Mouse (Mus musculus) heart, adult 18-20 months (tissue): ENCODE results near the gene Myo16. TPM values are rescaled to one million over a fixed set of nuclear protein-coding genes. Genes with fewer than 3 reads are reported as not detected.

Experiments
- DNase-seq, 2 experiments: peaks; one replicate each; pipeline ENCODE4 v3.0.0; 2021 to 2022; ENCODE audit warnings: mixed read lengths in 1 of 2
- total RNA-seq, 2 experiments: library from RNA; stranded (reverse); gene quantifications; 2 replicates each; pipeline ENCODE4 v1.2.3; 2021

Myo16 gene
- total RNA-seq, 2 experiments from 2014 or later = 3.2 to 6.7 TPM

DNA sequence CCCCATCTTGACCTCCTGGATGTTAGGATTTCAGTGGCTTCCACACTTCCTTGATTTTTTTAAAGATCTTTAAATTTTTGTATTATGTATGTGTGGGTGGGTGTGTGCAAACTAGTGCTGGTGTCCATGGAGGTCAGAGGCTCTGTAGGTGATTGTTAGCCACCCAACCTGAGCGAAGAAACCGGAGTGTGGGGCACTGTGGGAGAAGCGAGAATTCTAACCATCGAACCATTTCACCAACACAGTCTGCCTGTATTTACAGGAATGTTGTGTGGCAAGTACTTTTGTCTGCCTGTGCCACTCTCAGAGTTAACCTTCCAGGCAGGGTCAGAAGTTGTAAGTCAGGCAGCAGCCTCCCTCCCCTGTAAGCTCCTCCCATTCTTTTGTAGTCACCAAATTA, 22.3 kb downstream of the Myo16 start:
- DNase-seq = no peak

- no peak for DNase-seq
These were observed 23.4 kb downstream of the Myo16 start for GRCm38 (mm10) chr8:10177131-10177530.

GRCm38 (mm10) chr8:10178986-10179385, 25.3 kb downstream of the Myo16 start:
- no peak for DNase-seq

DNA sequence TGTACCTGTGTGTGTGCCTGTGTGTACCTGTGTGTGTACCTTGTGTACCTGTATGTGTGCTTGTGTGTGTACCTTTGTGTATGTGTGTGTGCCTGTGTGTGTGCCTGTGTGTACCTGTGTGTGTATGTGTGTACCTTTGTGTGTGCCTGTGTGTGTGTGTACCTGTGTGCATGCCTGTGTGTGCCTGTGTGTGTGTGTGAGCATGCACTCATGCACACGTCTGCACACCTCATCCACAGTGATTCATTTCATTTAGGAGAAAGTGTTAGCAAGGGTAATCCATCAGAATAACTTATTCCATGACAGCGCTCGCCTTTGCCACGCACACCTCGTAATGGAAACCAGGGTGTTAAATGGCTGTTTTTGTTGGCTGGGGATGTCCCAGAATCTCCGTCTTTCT, 36.9 kb downstream of the Myo16 start:
- no peak for DNase-seq

GRCm38 (mm10) chr8:10198164-10198563, 44.5 kb downstream of the Myo16 start:
- DNase-seq = no peak

DNA sequence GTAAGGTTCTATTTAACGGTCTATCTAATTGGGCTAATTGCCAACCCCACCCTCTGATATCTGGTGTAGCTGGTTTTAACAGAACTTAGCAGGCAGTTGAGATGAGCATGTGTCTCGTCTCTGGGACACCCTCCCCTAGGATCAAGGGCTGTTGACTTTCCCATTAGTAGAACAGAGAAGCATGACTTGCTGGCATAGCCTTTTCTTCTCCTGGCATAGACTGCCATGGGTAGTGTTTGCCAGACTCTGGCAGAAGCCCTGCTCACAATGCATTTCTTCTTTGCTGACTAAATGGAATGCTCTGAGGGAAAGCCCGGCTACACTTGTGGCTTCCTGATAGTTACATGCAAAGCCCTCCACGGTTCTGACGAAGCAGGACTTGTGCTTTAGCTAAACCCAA, 45.6 kb downstream of the Myo16 start:
- DNase-seq = peak in 1 of 2 experiments; percentile 3

GRCm38 (mm10) chr8:10200042-10200441, 46.3 kb downstream of the Myo16 start:
- no peak for DNase-seq

DNA sequence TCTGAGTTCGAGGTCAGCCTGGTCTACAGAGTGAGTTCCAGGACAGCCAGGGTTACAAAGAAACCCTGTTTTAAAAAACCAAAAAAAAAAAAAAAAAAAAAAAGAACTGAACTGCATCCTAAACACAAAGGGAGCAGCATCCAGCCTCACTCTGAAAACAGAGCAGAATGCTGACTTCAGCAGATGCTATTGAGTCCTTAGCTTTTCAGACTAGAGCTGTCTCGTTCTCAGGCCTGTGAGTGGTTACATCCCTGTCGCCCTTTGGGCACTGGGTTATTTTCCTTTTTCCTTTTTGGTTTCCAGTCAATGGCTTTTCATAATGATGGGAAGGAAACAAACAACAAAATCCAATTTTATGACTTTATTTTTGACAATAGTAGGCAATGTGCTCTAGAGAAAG, 61.3 kb downstream of the Myo16 start:
- no peak for DNase-seq

DNA sequence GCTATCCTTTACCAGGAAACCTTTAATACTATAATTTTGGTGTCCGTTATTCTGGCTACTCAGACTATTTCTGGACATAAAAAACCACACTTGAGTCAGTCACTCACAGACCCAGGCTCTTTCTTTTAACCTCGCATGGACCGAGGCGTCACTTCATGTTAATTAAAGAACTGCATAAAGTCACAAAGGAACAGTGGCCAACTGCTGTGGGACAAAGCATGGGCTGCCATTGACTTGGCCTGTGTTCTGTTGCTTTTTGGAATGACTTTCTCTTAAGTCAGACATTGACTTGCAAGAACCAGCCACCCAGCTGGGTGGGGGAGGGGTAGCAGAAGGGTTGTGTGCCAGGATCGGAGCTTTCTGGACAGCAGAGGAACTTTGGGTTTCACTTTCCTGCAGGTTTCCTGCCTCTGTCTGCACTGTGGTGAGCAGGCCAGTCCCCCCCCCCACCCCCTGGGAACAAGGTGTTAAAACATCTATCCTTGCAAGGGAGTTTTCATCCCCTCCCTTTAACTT, 66.1 kb downstream of the Myo16 start:
- no peak for DNase-seq

- no peak for DNase-seq
These were observed 69.1 kb downstream of the Myo16 start for GRCm38 (mm10) chr8:10222770-10223169.

- no peak for DNase-seq
These were observed 70.0 kb downstream of the Myo16 start for GRCm38 (mm10) chr8:10223528-10224194.

- DNase-seq = no peak
These were observed 70.7 kb downstream of the Myo16 start for GRCm38 (mm10) chr8:10224305-10224971.

DNA sequence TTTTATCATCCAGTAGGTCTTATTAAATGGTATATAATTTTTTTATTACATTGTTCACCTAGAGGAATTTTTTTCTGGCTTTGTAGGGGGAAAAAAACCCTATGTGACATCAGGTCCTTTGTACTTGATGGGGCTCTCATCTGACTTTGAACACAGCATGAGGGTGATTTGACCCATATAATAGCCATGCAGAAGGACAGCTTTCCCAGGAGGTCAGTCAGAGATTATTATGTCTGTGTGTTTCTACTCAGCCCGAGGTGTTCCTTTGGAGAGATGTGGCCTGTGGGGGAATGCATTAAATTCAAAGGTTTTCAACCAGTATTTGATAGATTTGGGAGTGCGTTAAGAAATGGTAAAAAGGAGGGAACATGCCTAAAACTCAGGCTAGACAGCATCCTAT, 71.3 kb downstream of the Myo16 start:
- DNase-seq = no peak

DNA sequence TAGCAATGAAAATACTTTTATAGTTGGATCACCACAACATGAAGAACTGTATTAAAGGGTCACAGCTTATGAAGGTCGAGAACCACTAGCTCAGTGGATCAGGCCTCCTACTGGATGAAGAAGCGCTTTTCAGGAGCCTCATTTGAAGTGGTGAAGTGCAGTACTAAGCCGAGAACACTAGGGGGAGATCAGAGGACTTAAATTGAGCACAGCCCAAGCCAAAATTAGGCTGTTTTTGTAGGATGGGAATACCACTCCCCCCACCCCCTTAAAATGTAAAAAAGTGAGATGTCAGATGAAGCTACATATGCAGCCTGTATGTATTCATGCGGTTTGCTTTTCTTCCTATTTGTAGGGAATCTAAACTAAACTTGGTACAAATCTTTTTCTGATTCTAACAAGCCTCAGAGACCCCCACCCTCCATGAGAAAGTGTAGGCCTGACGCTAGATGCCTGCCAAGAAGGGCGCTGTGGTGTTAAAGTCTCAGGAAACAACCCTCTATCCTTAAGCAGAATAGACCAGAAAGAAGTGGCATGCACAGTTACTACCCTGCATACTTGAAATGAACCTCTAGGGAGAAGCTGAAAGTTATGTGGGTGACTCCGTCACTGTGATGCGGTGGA, 77.1 kb downstream of the Myo16 start:
- DNase-seq = peak; percentile 16 to 40

- no peak for DNase-seq
These were observed 80.8 kb downstream of the Myo16 start for GRCm38 (mm10) chr8:10234516-10234915.

- DNase-seq = no peak
These were observed 89.6 kb downstream of the Myo16 start for GRCm38 (mm10) chr8:10243344-10243743.

DNA sequence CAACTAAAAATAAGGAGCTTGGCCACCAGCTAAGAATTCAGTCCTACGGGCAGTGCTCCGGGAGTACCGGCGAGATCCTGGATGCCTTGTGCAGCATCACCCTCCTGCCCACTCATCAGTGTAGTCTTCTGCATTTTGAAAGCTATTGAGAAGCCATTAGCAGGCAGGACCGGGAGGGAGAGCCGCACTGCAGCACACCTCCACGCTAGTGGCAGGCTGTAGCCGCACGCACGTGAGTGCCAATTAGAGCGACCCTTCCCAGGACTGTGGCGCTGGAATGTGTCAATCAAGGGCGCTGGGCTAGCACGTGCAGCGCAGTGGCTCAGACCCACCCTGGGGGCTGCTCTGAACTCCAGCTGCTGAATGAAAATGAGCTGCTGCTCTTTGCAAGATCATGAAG, 95.4 kb downstream of the Myo16 start:
- peak; percentile 3 to 22 for DNase-seq

DNA sequence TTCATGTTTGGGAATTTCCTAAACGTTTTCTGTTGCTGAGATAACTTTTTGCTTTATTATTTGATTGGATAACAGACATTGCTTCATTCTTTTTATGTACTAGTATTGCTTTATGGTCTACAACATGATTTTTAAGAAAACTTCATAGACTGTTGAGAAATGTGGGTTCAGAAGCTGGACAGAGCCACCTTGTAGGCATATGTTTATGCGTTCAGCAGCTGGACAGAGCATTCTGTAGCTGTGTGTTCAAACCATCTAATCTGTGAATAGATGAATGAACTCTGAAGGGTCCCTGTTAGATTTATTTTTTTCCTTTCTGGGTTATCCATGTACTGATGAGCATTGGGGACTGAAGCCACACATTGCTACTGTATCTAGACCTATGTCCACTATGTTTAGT, 102.0 kb downstream of the Myo16 start:
- no peak for DNase-seq

DNA sequence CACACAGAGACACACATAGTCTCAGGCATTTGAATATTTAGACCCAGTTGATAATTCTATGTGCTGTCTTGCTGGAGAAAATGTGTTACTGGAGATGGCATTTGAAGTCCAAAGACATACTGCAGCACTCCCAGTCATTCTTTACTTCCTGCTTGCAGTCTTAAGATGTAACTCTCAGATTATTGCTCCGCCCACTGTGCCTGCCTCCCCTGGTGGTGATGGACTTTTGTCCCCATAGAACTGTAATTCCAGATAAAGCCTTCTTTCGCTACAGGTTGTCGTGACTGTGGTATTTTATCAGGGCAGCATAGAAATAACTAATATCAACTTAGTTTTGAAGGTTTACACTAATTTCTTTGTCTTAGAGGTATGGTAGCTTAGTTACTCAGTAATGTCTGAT, 102.9 kb downstream of the Myo16 start:
- no peak for DNase-seq

DNA sequence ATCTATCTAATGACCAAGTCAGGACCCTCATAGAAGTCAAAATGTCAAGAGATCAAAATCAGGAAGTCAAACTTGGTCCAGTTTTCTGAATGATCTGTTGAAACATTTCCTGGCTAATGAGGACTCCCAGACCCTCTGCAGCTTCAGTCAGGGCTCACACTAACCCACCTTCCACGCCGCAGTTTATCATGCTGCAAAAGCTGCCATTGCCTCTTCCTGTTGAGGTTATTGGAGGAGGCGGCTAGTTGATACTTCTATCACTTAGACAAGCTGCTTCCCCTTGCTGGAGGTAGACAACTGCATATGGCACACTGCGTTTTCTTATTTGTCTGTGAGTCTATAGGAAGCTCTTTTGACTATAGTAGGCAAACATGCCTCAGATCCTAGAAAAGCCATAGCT, 116.4 kb downstream of the Myo16 start:
- DNase-seq = no peak

DNA sequence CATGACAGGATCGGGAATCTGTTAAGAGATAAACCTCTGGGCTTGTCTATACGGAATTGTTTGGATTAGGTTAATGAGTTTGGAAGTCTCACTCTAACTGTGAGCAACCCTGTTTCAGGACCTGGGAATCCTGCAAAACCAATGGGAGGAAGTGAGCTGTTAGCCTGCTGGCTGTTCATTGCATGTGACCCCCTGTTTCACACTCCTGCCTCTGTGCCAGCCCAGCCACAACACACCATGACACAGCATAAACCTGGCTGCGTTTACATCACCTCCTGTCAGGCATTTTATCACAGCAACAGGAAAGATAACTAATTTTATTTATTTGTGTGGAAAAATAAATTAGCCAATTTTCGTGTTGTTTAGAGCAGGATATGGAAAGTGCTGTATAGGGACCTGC, 138.9 kb downstream of the Myo16 start:
- DNase-seq = no peak

- no peak for DNase-seq
These were observed 147.1 kb downstream of the Myo16 start for GRCm38 (mm10) chr8:10300797-10301196.

DNA sequence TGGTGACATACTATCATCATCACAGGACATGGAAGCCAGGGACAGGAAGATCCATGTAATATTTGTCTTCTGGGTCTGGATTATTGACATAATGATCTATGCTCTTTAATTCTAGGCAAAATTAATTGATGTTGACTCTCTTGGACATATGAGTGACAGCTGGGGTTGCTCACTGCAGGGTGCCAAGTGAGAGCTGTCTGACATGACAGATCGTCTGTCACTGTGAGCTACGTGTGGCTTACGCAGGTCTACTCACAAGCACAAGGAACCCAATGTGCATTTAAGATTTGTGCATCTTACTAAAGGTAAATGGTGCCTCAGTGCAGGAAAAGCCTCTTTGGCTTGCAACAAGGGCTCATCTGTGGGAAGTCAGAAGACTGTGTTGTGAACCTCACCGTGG, 149.3 kb downstream of the Myo16 start:
- DNase-seq = no peak

DNA sequence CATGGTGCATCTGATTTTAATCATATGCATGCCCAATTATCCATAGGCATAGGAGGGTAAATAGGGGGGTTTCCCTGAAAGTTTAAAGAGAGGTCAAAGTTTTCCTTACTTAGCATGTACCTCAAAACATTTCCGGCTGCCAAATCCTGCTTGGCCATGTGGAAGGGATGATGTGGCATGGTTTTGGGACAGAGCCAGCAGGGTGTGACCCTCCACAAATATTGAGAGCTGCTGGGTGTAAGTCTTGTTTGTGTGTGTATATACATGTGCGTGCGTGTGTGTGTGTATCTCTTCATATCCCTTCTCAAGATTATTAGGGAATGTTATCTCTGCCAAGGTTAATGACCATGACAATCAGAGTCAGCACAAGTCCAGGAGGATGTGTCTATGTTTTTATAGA, 150.3 kb downstream of the Myo16 start:
- DNase-seq = no peak
